Mouse (Mus musculus): ENCODE results near the gene Mtor. TPM values are rescaled to one million over a fixed set of nuclear protein-coding genes. Genes with fewer than 3 reads are reported as not detected.

Gene Mtor
- total RNA-seq, 1 experiment from 2014 or later, result 81.2 TPM

DNA sequence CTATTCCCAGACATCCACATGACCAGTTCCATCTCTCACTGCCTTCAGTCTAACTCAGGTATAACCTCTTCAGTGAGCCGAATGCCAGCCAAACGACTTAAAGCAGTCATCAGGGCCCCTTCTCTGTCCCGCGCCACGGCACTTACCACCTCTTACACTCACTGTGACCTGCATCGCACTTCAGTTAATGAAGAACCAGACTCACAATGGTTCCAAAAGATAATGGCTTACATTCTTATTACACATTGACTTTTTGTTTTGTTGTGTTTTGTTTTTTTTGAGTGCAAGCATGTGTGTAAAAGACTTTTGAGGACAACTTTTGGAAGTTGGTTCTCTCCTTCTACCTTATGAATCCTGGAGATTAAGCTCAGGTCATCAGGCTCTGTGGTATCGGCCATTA is 5.8 kb upstream of the Mtor start:
- no peak for DNase-seq

DNA sequence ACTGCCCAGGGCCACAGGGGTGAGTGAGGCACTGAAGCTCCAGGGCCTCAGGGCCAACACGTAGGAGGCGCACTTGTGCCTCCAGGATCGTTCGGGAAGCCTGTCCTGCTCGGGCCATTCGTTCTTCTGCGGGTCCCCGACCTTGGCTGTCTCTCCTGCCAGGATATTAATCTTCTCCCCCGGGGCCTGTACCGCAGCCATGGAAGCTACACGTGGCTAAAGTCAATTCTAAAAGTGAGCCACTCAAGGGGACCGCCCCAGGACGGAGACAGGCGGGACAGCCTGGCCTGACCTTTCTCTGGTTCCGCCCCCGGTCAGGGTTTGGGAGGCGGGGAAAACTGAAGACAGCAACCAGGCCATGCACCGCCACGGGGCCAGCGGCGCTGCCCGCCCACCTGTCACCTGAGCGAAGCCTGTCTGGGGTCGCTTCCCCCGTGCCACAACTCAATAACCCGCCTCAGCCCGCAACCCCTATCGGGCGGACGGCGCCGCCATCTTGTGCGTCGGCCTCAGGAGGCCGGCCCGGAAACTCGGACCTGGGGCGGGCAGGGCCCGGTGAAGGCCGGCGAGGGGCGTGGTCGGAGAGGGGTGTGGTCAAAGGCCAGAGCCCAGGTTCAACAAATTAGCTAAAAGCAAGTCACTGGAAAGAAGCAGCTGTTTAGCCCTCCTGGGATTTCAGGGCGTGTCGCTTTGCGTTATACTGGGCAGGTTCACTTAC is 4.0 kb upstream of the Mtor start, which contains the start of gene Ubiad1:
Ubiad1 (minus strand) TSS at position 522 of the 718 bp plus-strand sequence.
- peak; percentile 90 for DNase-seq

DNA sequence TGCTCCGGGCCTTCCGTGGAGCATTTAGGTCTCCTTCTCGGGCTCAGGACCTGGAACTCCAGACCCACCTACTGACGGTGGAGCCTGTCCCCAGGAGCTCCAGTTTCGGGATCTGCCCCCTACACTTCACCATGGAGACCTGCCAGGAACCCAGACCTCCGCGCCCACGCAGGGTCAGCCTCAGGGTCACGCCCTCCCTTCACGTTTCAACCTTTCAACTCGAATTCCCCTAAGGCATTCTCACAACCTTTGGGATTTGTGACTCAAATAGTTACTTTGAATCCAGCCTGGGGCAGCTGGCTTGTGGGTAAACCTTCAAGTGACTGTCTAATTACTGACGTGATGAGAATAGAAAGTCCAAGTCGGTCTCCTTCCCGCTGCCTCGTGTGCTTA is 438 bp downstream of the Mtor start:
- DNase-seq, result peak; percentile 42

DNA sequence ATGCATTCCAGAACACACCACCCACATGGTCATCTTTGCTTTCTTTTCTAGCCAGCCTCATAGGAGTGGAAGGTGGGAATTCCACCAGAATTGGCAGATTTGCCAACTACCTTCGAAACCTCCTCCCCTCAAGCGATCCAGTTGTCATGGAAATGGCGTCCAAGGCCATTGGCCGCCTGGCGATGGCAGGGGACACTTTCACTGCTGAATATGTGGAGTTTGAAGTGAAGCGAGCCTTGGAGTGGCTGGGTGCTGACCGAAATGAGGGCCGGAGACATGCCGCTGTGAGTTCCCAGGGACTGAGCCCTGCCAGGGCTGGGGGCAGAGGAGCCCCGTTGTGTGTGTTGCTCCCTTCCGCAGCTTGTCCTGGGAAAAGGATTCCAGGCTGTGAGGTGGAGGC is 5.3 kb downstream of the Mtor start:
- DNase-seq, result peak; percentile 53

DNA sequence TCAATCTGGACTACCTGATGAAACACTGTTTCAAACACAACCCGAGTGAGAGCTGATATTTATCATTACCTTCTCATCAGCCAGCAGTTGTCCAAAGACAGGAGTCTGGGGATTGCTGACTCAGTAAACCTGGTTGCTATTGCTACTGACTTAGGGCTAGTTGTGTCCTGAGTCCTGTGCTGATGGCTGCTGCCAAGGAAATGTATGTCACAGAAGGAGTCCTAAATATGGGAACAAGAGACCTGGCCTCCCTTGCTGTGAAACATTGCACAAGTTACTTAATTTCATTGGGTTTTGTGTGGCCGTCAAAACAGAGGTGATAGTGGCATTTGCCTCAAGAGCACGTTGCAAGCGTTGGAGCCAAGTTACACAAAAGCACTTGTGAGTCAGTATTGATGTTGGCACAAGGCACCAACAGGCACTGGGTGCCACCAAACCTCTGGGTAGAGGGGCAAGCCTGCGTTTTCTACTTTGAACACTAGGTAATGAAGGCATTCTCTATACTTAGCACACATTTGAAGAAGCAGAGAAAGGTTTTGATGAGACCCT is 7.1 kb downstream of the Mtor start:
- DNase-seq, result no peak

DNA sequence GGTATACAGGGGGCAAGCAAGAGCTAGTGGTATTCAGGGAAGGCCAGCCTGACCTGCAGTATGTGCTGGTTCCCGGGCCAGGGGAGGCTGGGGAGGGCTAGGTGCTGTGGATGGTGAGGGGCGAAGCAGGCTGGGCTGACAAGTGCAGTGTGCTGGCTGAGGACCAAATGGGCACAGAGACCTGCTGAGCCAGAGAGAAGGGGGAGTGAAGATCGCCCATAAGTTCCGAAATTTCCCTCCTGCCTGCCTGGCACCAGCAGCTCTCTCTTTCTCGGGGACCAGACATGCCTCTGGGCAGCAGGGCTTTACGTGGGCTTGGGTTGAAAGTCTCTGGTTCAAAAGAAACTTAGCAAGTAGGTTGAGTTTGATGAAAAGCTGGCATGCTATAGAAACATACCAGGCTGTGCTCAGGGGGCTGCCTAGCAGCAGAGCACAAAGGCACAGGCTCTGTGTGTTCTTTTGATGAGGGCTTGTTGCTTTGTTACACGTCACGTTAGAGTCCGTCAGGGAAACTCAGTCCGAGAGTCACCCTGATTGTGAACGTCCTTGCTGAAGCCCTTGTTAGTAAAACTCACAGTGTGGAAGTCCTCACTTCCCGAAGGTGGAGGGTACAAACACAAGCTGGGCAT is 12.4 kb downstream of the Mtor start:
- no peak for DNase-seq

DNA sequence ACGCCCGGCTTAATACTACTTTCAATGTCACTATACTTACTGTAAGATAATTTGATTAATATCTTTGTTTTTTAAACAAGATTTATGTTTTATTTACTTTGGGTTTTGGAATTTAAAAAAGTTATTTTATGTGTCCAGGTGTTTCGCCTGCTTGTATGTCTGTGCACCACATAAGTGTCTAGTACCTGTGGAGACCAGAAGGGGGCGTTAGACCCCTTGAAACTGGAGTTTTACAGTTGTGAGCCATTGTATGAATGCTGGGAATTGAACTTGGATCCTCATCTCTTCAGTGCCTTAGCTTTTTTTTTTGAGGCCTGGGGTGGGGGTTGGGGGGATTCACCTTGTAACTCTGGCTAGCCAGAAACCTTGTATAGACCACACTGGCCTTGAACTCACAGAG is 13.4 kb downstream of the Mtor start:
- DNase-seq, result no peak

DNA sequence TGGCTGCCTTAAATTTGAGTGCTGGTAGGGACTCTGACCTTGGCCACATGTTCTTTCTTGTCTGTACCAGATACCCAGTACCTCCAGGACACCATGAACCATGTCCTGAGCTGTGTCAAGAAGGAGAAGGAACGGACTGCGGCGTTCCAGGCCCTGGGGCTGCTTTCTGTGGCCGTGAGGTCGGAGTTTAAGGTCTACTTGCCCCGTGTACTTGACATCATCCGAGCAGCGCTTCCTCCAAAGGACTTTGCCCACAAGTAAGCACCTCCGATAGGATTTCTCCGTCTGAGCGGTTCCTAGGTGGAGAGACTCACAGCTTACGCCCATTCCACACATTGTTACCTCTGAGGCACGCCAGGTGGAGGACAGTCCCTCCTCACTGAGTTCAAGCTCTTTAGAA is 14.3 kb downstream of the Mtor start:
- DNase-seq, result no peak

DNA sequence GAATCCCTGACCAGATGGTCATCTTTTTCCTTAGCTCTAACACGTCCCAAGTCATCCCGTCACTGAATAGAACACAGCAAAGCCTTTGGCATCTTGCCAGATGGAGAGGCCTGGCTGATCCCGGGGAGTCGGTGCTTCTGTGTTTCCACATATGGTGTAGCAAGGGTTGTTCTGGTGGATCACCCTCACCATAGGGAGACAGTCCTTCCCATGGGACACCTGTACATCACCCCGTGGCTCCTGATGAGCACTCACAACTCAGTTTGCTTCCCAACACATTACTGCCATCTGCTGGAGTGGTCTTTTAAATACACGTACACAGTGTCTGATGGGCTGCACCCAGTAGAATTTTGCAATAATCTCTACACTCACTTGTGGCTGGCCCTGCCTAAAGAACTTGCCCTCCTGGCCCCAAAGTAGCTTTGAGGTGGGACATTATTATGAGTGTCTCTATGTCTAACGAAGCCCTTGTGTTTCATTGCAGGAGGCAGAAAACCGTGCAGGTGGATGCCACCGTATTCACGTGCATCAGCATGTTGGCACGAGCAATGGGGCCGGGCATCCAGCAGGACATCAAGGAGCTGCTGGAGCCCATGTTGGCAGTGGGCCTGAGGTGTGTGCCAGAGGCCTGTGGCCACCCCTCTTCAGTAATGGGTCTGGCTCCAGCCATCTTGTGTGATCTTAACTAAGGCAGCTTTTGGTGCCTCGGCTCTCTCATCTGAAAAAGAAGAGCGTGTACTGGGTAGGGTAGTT is 15.0 kb downstream of the Mtor start:
- no peak for DNase-seq

DNA sequence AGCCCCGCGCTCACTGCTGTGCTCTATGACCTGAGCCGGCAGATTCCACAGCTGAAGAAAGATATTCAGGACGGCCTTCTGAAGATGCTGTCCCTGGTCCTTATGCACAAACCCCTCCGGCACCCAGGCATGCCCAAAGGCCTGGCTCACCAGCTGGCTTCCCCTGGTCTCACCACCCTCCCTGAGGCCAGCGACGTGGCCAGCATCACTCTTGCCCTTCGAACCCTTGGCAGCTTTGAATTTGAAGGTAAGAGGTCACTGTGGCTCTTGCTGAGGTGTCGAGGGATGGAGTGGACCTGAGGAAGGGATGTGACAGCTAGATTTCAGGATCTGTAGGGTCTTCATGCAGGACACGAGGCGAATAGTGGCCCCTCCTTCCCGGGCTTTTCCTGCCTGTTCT is 15.9 kb downstream of the Mtor start:
- DNase-seq, result no peak

DNA sequence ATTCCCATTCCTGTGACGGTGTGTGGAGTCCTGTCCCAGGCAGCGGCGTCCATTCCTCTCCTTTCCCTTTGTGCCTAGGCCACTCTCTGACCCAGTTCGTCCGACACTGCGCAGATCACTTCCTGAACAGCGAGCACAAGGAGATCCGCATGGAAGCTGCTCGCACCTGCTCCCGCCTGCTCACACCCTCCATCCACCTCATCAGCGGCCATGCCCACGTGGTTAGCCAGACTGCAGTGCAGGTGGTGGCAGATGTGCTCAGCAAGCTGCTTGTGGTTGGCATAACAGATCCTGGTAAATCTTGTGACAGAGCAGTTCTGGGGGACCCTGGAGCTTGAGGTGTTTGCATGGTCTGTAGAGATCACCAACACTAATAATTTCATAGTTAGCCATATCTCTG is 16.5 kb downstream of the Mtor start:
- no peak for DNase-seq

DNA sequence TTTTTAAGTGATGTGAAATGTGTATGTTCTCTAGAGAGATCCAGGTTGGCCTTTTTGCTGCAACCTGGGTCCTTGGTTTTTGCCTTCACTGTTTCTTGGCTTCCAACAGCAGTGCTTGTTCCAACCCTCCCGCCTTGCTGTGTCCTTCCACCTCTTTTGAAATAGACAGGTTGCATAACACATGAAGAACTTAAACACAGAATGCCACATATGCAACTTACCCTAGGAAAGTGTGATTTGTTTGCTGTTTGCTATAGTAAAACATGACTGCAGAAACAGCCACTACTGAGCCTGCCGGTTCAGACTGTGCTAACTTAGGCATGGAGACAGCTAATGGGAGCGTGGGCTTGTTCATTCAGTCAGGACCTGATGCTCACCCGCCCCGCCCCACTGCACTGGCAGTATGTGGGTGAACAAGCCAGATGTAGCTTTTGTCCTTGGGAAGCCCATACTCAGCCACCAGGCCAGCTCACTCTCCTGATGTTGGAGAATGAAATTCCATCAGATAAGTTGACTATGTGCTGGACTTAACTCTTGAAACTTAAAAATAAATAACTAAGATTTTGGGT is 18.2 kb downstream of the Mtor start:
- DNase-seq, result peak; percentile 62

DNA sequence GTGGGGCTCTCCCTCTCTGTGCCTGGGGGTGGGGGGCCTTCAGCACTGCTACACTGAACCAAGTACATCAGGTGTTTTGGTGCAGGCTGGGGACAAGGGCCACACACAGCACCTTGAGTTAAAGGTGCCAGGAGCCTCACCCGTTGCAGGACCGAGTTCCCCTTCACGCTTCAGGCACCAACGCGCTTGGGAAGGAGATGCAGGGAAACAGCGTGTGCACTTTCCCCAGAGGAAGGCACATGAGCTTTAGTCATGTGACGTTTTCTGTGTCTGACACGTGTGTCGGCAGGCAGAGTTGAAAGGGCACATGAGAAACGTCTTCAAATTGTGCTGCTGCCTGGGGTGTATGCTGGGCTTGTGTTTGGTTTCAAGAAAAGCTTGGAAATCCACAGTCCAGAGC is 20.0 kb downstream of the Mtor start:
- DNase-seq, result no peak

DNA sequence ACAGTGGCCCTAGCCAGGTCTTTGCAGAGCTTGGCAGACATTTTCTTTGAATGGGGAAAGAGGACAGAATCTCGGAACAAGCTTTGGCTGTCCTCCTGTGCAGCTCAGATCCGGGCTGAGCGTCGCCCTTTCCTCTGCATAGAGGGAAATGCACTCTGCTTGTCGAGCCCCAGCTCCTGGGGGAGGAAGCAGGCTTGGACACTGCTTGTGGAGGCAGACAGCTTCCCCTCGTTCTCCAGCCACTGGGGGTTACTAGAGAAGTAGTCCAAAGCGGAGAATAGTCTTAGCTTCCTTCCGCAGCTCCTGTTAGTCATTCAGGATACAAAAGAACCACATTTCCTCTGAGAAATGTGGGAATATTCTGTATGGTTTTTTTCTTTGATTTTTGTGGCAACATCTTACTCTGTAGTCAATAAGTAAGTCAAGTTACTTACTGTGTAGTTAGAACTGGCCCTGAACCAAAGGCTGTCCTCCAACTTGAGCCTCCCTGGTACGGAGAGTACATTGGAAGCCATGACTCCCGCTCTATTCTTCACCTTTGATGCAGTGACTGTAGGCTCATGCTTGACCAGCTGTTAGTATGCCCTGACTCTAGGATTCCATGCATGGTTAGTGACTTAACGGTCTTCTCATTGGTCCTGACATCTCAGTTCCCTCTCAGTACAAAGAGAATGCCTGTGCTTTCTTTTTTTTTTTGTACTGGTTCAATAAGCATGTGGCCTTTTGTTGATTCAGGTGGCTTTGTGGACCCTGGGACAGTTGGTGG is 21.3 kb downstream of the Mtor start:
- no peak for DNase-seq

DNA sequence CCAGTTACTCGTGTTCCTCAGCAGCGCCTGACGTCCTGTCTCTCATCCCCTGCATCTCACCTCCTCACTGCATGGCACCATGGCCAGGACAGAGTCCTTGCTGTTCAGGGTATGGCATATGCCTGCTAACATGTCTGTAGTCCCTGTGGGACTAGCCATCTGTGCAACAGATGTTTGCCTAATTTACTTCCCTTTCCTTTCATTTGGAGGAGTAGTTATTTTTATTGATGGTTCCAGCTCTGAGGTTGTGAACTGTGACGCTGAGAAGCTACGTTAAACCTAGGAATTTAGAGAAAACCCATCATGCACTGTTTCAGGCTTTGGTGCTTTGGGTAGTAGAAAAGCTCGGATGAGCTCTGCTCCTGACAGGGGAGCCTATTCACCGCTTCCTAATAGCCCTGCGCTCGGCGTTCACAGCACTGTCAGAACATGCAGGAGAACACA is 23.0 kb downstream of the Mtor start:
- DNase-seq, result no peak

DNA sequence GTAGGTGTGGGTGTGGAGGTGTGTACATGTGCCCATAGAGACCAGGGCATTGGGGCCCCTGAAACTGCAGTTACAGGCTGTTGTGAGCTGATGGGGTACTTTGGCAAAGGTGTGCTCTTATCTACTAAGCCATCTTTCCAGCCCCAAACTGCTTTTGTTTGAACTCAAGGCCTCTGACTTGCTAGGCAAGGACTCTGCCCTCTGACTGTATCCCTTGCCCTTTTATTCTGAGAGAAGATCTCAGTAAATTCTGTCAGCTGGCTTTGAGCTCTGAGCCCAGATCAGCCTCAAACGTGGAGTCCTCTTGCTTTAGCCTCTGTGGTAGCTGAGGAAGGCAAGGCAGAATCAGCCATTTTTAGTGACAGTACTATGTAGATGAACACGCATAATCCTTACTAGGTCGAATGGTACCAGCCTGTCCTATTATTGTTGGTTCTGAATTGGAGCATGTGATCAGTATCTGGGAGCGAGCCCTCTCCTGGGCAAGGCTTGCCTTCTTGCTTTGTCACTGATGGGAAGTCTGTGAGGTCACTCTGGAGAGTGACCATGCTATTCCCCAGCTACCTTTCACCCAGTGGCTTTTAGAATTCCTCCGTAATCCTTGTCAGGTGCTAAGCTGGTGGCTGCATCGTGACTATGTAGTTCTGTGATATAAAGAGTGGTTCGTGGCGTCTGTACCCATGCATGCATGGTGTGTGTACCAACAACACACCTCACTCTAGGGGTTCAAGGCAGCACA is 24.2 kb downstream of the Mtor start:
- no peak for DNase-seq

DNA sequence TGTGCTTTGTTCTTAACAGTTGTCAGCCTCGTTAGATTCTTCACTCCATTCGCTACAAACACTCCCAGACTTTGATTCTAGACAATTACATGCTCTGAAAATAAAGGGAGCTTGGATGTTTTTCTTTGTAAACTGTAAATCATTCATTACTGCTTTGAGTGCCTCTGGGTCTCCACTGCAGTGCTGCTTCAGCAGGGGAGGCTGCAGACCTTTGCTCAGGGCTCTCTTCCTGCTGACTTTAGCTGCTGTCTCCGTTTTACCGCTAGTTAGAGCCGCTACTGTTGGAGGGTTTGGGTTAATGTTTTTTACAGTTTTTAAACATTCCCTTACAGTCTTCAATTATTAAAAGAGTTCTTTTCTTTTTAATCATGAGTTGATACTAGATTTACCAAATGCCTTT is 25.1 kb downstream of the Mtor start:
- no peak for DNase-seq

DNA sequence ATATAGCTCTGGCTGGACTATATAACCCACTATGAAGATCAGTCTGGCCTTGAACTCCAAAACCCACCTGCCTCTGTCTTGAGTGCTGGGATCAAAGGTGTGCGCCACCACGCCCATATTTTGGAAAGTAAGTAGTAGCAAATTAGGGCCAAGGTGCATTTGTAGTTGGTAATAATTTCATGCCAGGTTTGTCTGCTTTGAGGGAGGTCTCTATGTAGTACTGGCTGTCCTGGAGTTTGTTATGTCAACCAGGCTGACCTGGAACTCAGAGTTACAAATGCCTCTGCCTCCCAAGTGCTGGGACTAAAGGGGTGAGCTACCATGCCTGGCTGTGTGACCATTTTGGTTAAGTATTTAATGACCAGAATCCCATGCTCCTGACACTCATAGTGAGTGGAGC is 31.8 kb downstream of the Mtor start:
- no peak for DNase-seq

DNA sequence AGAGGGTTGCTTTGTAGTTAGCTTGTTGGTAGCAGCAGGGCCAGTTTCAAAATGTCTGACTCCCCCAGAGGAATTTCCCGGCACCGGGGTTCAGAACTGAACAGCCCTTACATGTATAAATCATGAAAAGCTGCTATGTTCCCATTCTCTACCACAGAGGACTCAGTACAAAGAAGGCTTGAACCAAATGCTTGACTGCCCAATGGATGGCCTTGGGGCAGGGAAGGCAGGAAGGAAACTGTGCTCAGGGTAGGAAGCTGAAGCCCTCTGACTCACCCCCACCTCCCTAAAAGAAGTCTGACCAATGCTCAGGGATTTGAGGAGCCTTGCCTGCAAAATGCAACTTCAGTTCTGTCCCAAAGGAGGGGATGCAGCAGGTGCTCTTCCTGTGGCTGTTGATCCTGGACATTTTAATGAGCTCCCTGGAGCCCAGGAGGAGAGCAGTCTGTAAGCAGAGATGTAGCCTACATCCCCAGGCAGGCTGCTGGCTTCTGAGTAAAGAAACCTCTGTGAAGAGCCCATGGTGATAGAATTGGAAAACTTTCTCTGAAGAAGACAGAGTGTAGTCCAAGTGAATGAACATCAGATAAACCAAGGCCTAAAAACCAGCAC is 33.3 kb downstream of the Mtor start:
- DNase-seq, result no peak

DNA sequence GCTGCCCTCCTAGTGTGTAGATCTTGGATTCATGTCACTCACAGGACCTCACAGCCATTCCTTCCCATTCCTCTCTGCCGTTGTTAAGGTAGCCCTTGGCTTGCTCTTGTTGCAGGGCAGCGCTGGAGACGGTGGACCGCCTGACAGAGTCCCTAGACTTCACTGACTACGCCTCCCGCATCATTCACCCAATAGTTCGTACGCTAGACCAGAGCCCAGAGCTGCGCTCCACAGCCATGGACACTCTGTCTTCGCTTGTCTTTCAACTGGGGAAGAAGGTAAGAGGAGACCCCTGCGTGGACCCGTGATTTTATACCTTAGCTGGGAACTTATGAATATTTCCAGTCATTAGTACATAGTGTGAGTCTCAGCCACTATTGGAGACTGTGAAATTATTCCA is 36.1 kb downstream of the Mtor start:
- no peak for DNase-seq

DNA sequence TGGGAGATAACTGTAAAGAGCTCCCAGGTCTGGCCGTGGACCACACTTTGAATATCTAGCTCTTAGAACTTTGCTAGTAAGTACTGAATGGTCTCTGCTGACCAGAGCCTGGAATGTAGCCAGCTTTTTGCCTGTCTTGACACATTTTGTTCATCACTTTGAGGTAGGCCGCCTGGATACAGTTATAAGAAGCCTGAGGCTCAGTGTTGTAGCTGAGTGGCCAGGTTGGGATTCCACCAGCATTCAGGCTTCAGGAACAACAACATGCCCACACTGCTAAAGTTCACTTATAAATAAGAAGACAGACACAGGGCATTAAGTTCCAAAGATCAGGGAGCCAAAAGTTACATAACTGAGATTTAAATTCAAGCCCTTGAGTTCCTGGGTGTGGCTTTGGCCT is 39.4 kb downstream of the Mtor start:
- no peak for DNase-seq

All from adrenal gland, postnatal 25 days (tissue).